Mouse (Mus musculus): Measurements from ENCODE around the gene Als2. TPM values are rescaled to one million over a fixed set of nuclear protein-coding genes. Genes with fewer than 3 reads are reported as not detected.

Als2 gene
- total and polyA plus RNA-seq, 3 experiments = 13.4 to 41.0 (median 25.0) TPM

- Histone ChIP-seq H3K9ac (ENCODE audit: insufficient read depth, low read depth) (no peak overlapping the region), H3K9me3 (replicated peaks; ENCODE audit: low read length) (no peaks in the 10 kb centered on the region), H3K79me2 (replicated peaks; ENCODE audit: control insufficient read depth, extremely low read depth, insufficient read depth, poor library complexity, severe bottlenecking) (no peaks in the 10 kb centered on the region), H3K4me3 (replicated peaks in 1 of 3; ENCODE audit: low read depth in 2 of 3, low read length in 2 of 3, poor library complexity in 1 of 3) (no peak overlapping the region), H3K36me3 (replicated peaks in 1 of 2; ENCODE audit: control insufficient read depth in 1 of 2, insufficient read depth in 1 of 2, low read length in 1 of 2) (peaks cover 8 to 39% of the 10 kb centered on the region in 2 experiments), H3K4me1 (ENCODE audit: control insufficient read depth in 1 of 2, insufficient read depth in 2 of 2) (peaks cover 0 to 7% of the 10 kb centered on the region in 2 experiments; a peak in 1 of 4 replicates), H3K27me3 (replicated peaks) (no peaks in the 10 kb centered on the region), H3K27ac (ENCODE audit: insufficient read depth, low read depth) (no peak overlapping the region), H3K4me2 (ENCODE audit: insufficient read depth, low read depth, poor library complexity, severe bottlenecking) (no peak overlapping the region)
- in situ Hi-C loops (cut with MboI; ENCODE audit: low pct_ligation_motif_present, low pct_unique_long_range_greater_than_20kb, low sequenced_read_pairs) (no loop called here), dilution Hi-C loops (cut with MboI; ENCODE audit: extremely low pct_ligation_motif_present, extremely low pct_unique_long_range_greater_than_20kb, low sequenced_read_pairs) (no loop called here)
- DNase-seq (ENCODE audit: extremely low read depth) = no peak
- TF ChIP-seq ZNF384 (IDR thresholded peaks at IDR 0.05; ENCODE audit: low read depth, low read length) (no peak), MAFK (IDR thresholded peaks at IDR 0.05; ENCODE audit: insufficient replicate concordance, low read length) (no peak), ZMIZ1 (IDR thresholded peaks at IDR 0.05; ENCODE audit: low read depth, low read length) (no peak), ZKSCAN1 (IDR thresholded peaks at IDR 0.05; ENCODE audit: borderline replicate concordance, low read depth, low read length) (no peak), USF1 (IDR thresholded peaks at IDR 0.05; ENCODE audit: low read depth, low read length) (no peak), TBP (conservative IDR thresholded peaks at IDR 0.05; ENCODE audit: low read depth, low read length) (no peak), CHD2 (IDR thresholded peaks at IDR 0.05; ENCODE audit: low read length) (no peak), MYC (IDR thresholded peaks at IDR 0.05; ENCODE audit: low read depth, low read length) (no peak), MAZ (IDR thresholded peaks at IDR 0.05; ENCODE audit: low read depth, low read length) (no peak), BHLHE40 (IDR thresholded peaks at IDR 0.05; ENCODE audit: low read depth, low read length) (no peak), MEF2A (IDR thresholded peaks at IDR 0.05; ENCODE audit: borderline replicate concordance, low read depth, low read length) (no peak), ZC3H11A (IDR thresholded peaks at IDR 0.05; ENCODE audit: low read depth, low read length) (no peak), EP300 (IDR thresholded peaks at IDR 0.05; ENCODE audit: low read length) (no peak), KAT2A (IDR thresholded peaks at IDR 0.05; ENCODE audit: insufficient replicate concordance, low read length) (no peak), CTCF (conservative IDR thresholded peaks at IDR 0.05 in 1 of 2, IDR thresholded peaks at IDR 0.05 in 1 of 2; ENCODE audit: low read depth in 2 of 2, low read length in 2 of 2) (no peak), E2F4 (IDR thresholded peaks at IDR 0.05; ENCODE audit: insufficient replicate concordance, low read depth, low read length) (no peak)
Observed at GRCm38 (mm10) chr1:59215446-59215845, 21.6 kb downstream of the Als2 start.

GRCm38 (mm10) chr1:59212951-59213350 is 24.1 kb downstream of the Als2 start:
- Histone ChIP-seq H3K9ac (ENCODE audit: insufficient read depth, low read depth) (no peak overlapping the region), H3K4me1 (ENCODE audit: control insufficient read depth in 1 of 2, insufficient read depth in 2 of 2) (peaks cover 0 to 7% of the 10 kb centered on the region in 2 experiments; a peak in 1 of 4 replicates), H3K4me3 (replicated peaks in 1 of 3; ENCODE audit: low read depth in 2 of 3, low read length in 2 of 3, poor library complexity in 1 of 3) (no peak overlapping the region), H3K4me2 (ENCODE audit: insufficient read depth, low read depth, poor library complexity, severe bottlenecking) (no peak overlapping the region), H3K36me3 (replicated peaks in 1 of 2; ENCODE audit: control insufficient read depth in 1 of 2, insufficient read depth in 1 of 2, low read length in 1 of 2) (peaks cover 13 to 49% of the 10 kb centered on the region in 2 experiments), H3K27ac (ENCODE audit: insufficient read depth, low read depth) (no peak overlapping the region), H3K27me3 (replicated peaks) (no peaks in the 10 kb centered on the region), H3K79me2 (replicated peaks; ENCODE audit: control insufficient read depth, extremely low read depth, insufficient read depth, poor library complexity, severe bottlenecking) (no peaks in the 10 kb centered on the region), H3K9me3 (replicated peaks; ENCODE audit: low read length) (no peaks in the 10 kb centered on the region)
- TF ChIP-seq HCFC1 (IDR thresholded peaks at IDR 0.05; ENCODE audit: low read depth, low read length) (no peak), SIN3A (IDR thresholded peaks at IDR 0.05; ENCODE audit: low read length) (no peak), MYC (IDR thresholded peaks at IDR 0.05; ENCODE audit: low read depth, low read length) (no peak), JUND (conservative IDR thresholded peaks at IDR 0.05; ENCODE audit: low read depth, low read length) (no peak), BHLHE40 (IDR thresholded peaks at IDR 0.05; ENCODE audit: low read depth, low read length) (no peak), TCF12 (IDR thresholded peaks at IDR 0.05; ENCODE audit: low read depth, low read length) (no peak), USF1 (IDR thresholded peaks at IDR 0.05; ENCODE audit: low read depth, low read length) (no peak), TBP (conservative IDR thresholded peaks at IDR 0.05; ENCODE audit: low read depth, low read length) (no peak), ZNF384 (IDR thresholded peaks at IDR 0.05; ENCODE audit: low read depth, low read length) (no peak), ELF1 (IDR thresholded peaks at IDR 0.05; ENCODE audit: low read depth, low read length) (no peak)
- dilution Hi-C loops (cut with MboI; ENCODE audit: extremely low pct_ligation_motif_present, extremely low pct_unique_long_range_greater_than_20kb, low sequenced_read_pairs) (no loop called here), in situ Hi-C loops (cut with MboI; ENCODE audit: low pct_ligation_motif_present, low pct_unique_long_range_greater_than_20kb, low sequenced_read_pairs) (no loop called here)
- DNase-seq (ENCODE audit: extremely low read depth) = no peak
